Mouse (Mus musculus): ENCODE results near the gene Pth2r. TPM values are rescaled to one million over a fixed set of nuclear protein-coding genes. Genes with fewer than 3 reads are reported as not detected.

The Pth2r gene
- not detected in 2 replicates for total RNA-seq (2017)

- no peak for ATAC-seq (replicated peaks; ENCODE audit: low read depth, poor library complexity, severe bottlenecking)
Observed at GRCm38 (mm10) chr1:65281756-65282155, at the start of gene Pth2r. Gene Pth2r (plus strand): TSS chr1:65282056.

DNA sequence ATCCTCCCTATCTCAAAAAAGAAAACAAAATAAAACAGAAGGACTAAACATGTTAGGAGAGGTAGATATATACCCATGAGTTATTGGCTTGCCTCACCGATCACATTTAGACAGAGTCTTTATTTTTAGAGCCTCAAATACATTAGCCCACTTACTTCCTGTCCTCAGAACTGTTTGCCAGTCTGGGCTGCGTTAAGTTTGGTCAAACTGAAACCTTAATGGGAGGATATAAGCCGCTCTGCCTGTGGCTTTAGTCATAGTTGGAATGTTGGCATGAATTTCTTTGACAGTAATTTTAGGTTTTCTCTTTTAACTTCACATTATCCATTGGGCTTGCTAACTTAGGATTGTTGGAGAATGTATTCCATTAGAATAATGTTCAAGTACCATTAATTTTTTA, 44.1 kb upstream of the Pth2r start:
- peak; percentile 47 for ATAC-seq (replicated peaks; ENCODE audit: low read depth, poor library complexity, severe bottlenecking)

DNA sequence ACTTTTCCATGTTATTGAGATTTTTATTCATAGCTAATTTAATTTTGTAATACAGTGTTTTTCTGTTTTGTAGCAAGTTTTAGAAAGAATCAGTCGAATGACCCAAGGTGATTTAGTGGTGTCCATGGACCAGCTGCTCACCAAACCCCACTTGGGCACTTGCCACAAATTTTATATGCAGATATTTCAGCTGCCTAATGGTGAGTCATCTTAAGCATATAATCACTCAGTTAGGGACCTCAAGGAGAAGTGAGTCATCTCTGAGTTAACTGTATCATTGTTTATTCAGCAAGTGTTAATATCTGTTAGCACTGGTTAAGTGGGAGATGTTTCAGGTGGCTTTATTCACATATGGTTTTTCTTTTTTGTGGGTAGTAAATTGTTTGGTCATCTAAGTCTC, 36.2 kb upstream of the Pth2r start:
- no peak for ATAC-seq (replicated peaks; ENCODE audit: low read depth, poor library complexity, severe bottlenecking)

DNA sequence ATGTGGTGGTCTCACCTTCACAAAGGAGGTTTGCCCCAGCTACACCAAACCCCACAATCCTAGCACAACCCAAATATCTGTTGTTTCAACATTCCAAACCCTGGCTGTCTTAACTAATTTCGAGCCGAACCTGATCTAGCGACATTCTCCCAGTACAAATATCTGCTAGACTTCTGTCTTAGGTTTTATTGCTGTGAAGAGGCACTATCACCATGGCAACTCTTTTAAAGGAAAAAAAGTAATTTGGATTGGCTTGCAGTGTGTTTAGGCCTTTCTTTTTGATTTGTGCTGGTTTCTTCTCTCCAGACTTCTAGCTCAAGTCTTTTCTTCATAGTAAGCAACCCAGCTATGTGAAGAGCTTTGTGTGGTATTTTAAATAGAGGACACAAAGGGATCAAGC, 1.4 kb upstream of the Pth2r start:
- no peak for ATAC-seq (replicated peaks; ENCODE audit: low read depth, poor library complexity, severe bottlenecking)

- ATAC-seq (replicated peaks; ENCODE audit: low read depth, poor library complexity, severe bottlenecking): peak; percentile 97
Observed at GRCm38 (mm10) chr1:65282766-65283165, 910 bp downstream of the Pth2r start.

- ATAC-seq (replicated peaks; ENCODE audit: low read depth, poor library complexity, severe bottlenecking): no peak
Observed at GRCm38 (mm10) chr1:65308476-65308875, 26.6 kb downstream of the Pth2r start.

DNA sequence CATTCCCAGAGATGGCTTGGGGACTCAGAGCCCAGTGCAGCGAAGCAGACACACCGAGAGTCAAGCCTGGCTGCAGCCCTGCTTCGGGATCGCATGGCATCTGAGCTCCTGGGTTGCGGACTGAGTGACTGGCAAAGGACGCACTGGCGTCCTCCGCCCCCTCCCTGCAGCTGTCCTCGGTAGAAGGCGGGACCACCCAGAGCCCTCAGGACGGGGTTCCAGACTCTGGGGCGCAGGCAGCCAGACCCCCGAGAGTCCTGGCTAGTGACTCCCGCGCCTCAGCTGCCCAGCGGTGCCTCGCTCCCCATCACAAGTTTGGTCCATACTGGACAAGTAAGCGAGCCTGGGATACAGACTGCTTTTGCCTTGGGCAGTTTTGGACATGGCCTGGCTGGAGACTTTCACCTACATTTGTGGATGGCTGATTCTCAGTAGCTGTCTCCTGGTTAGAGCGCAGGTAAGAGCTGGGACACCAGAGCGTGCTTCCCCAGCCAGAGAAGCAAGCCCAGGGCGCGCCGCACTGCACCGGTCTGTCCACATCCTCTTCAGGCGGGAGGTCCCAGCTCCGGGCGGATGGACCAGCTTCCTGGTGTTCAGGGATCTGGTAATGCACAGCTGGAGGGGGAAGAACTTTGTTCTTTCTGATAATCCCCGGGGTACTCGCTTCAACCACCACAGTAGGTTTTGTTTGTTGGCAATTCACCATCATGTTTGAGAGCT, 29.5 kb downstream of the Pth2r start:
- no peak for ATAC-seq (replicated peaks; ENCODE audit: low read depth, poor library complexity, severe bottlenecking)

DNA sequence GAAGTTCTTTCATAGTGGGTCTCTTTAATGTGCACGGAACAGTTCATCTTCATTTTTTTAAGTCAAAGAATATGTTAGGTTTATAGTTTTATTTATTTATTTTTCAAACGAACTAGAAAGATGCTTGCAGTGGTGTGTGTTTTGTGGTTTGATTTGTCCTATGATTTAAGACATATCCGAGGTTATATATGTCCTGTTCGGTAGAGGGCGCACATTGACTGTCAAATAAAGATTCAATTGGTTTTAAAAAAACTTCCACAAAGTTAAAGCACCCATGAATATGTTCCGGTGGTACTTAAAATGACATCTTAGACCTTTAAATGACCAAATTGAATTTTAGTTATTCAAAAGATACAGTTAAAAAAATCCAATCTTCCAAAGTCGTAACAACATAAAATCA, 30.3 kb downstream of the Pth2r start:
- ATAC-seq (replicated peaks; ENCODE audit: low read depth, poor library complexity, severe bottlenecking): no peak

DNA sequence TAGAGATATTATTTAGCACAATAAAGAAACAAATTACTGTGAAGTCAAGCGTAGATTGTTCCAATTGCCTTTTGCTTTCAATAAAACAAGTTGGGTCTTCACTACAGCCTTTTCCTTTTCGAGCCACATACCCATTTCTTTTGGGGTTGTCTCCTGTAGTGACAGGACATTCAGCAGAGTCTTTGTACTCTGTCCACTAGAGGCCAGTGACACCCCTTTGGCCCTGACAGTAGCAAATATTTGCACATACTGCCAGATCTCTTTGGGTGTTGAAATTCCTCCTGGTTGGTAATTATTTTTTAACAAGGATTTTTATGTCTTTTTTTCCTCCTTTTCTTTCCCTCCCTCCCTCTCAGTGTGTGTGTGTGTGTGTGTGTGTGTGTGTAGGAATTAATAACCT, 31.0 kb downstream of the Pth2r start:
- no peak for ATAC-seq (replicated peaks; ENCODE audit: low read depth, poor library complexity, severe bottlenecking)

GRCm38 (mm10) chr1:65314054-65315021, 32.5 kb downstream of the Pth2r start:
- ATAC-seq (replicated peaks; ENCODE audit: low read depth, poor library complexity, severe bottlenecking): no peak

DNA sequence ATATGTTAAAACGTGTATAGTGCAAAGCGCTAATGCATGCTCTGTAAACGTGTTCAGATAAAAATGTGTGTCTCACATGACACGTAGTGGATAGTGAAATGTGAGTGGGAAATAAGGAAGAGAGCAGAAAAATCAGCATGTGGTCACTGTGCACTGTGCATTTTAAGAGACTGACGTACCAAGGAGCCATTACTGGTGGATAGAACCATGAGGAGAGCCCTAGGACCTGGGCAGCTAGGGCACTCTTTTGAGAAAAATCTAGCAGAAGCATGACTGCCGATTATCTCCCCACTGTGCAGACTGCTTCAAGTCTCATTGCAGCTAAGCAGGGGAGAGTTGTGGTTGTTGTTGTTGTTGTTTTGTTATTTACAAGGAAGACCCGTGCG, 33.2 kb downstream of the Pth2r start:
- ATAC-seq (replicated peaks; ENCODE audit: low read depth, poor library complexity, severe bottlenecking): no peak

- no peak for ATAC-seq (replicated peaks; ENCODE audit: low read depth, poor library complexity, severe bottlenecking)
Observed at GRCm38 (mm10) chr1:65334026-65334425, 52.2 kb downstream of the Pth2r start.

GRCm38 (mm10) chr1:65337768-65338167, 55.9 kb downstream of the Pth2r start:
- ATAC-seq (replicated peaks; ENCODE audit: low read depth, poor library complexity, severe bottlenecking): no peak

DNA sequence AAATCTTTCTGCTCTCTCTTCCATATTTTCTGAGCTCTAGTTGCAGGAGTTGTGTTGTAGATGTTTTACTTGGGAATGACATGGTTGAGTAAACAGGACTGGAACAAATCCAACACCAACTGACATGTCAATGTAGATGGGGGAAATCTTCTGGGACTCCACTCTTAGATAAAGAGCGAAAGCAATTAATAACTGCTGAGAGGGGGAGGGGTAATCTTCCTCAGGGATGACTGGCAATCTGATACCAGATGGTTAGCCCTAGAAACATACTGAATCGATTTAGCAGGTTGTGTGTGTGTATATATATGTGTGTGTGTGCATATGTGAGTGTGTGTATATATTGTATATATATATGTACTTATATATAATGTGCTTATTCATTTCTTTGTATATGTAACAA, 58.4 kb downstream of the Pth2r start:
- ATAC-seq (replicated peaks; ENCODE audit: low read depth, poor library complexity, severe bottlenecking): no peak

DNA sequence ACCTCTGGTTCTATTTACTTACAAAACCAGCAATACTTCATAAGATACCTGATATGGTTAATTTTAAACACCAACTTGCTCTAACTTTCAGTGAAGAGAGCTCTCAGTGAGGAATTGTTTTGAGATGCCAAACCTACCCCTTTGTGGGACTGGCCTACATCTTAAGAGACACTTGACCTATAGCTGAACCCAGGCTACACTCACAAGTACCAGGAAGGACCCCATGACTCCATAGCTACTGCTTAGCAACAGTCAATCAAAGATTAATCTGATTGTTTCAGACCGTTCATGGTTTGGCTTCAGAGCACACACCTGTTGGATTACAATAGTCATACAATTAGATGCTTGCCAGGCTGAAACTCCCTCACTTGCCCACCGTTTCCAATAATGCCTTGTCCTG, 71.1 kb downstream of the Pth2r start:
- no peak for ATAC-seq (replicated peaks; ENCODE audit: low read depth, poor library complexity, severe bottlenecking)

DNA sequence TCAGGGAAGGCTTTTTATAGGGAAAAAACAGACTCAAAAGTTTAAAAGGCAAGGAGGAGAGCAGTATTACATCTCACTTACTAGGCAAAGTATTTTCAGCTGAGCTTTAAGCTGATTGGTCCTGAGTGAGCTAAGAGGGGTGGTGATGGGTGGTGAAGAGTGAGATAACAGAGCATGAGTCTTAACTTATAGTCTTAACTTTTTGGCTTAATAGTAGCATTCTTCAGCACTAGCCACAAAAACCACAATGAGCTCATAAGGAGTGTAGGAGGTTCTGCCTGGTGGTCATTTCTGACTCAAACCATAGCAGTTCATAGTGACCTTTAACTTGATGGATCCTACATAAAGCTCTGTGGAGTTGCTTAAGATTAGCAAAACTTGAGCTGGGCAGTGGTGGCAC, 72.3 kb downstream of the Pth2r start:
- no peak for ATAC-seq (replicated peaks; ENCODE audit: low read depth, poor library complexity, severe bottlenecking)

GRCm38 (mm10) chr1:65388328-65388727, 106.5 kb downstream of the Pth2r start:
- 0 out of 2 replicates have a peak, but pooled peaks have one; percentile 56 for ATAC-seq (replicated peaks; ENCODE audit: low read depth, poor library complexity, severe bottlenecking)

GRCm38 (mm10) chr1:65389621-65390020, 107.8 kb downstream of the Pth2r start:
- no peak for ATAC-seq (replicated peaks; ENCODE audit: low read depth, poor library complexity, severe bottlenecking)

- ATAC-seq (replicated peaks; ENCODE audit: low read depth, poor library complexity, severe bottlenecking): no peak
Observed at GRCm38 (mm10) chr1:65407441-65407840, 125.6 kb downstream of the Pth2r start.

GRCm38 (mm10) chr1:65420909-65421308, 139.1 kb downstream of the Pth2r start:
- ATAC-seq (replicated peaks; ENCODE audit: low read depth, poor library complexity, severe bottlenecking): no peak

DNA sequence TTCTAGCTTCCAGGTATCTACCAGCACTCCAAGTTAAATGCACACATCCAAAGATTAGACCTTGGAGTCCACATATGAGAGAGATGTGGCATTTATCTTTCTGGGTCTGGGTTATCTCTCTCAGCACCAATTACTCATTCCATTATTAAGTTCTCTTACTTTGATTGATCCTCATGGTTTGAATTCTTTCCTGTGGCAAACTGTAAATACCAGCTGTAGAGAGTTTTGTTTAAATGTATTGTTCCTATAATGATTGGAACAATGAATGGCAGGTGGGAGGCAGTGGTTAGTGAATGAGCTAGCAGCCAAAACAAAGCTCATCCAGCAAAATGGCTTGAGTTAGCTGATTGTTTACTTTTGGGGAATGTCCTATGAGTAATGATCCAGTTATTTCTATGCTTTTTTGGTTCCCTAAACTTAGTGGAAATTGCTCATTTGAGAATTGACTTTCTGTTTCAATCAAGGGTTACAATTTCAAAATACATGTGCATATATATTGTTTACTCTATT, 140.7 kb downstream of the Pth2r start:
- ATAC-seq (replicated peaks; ENCODE audit: low read depth, poor library complexity, severe bottlenecking): no peak

Measured in common myeloid progenitor, adult 5-6 weeks (primary cell).